Mouse (Mus musculus) kidney, embryonic 14.5 days (tissue): Measurements from ENCODE around the gene Lor. TPM values are rescaled to one million over a fixed set of nuclear protein-coding genes. Genes with fewer than 3 reads are reported as not detected.

ENCODE experiments used
- ATAC-seq: fragments of 200-750 bp; cut with Nextera tagmentation; 2 replicates; pipeline ENCODE4 v1.8.0; 2017; ENCODE audit warnings: moderate number of reproducible peaks, mild to moderate bottlenecking, moderate TSS enrichment, moderate library complexity; ENCODE audit not compliant: low FRiP score, low TSS enrichment
- H3K27ac ChIP-seq: fragments of 300-500 bp; sonication (generic); 2 replicates; pipeline ENCODE4 v1.5.1; 2014; ENCODE audit warnings: low read depth, mild to moderate bottlenecking, low read length, moderate library complexity, mixed read lengths
- H3K27me3 ChIP-seq: fragments of 300-500 bp; sonication (generic); 2 replicates; pipeline ENCODE4 v1.6.1; 2014; ENCODE audit warnings: mild to moderate bottlenecking, low read length; ENCODE audit not compliant: control insufficient read depth, insufficient read depth
- H3K36me3 ChIP-seq: fragments of 300-500 bp; sonication (generic); 2 replicates; pipeline ENCODE4 v1.6.1; 2014; ENCODE audit warnings: low read length, mixed read lengths; ENCODE audit not compliant: control insufficient read depth, insufficient read depth
- H3K4me1 ChIP-seq: fragments of 300-500 bp; sonication (generic); 2 replicates; pipeline ENCODE4 v1.6.1; 2014; ENCODE audit warnings: low read length, mixed read lengths; ENCODE audit not compliant: control insufficient read depth, insufficient read depth
- H3K4me2 ChIP-seq: fragments of 300-500 bp; sonication (generic); replicated peaks from 2 replicates; pipeline ENCODE4 v1.6.1; 2014; ENCODE audit warnings: low read depth, mild to moderate bottlenecking, low read length
- H3K4me3 ChIP-seq: fragments of 300-500 bp; sonication (generic); 2 replicates; pipeline ENCODE4 v1.5.1; 2014; ENCODE audit warnings: mild to moderate bottlenecking, low read length
- H3K9ac ChIP-seq: fragments of 300-500 bp; sonication (generic); 2 replicates; pipeline ENCODE4 v1.6.1; 2014; ENCODE audit warnings: low read depth, mild to moderate bottlenecking, low read length, moderate library complexity
- H3K9me3 ChIP-seq: fragments of 300-500 bp; sonication (generic); 2 replicates; pipeline ENCODE4 v1.6.1; 2016; ENCODE audit warnings: low read length; ENCODE audit not compliant: control insufficient read depth
- WGBS: fragments of 180-500 bp; shearing (Covaris S2); extraction: QIAGEN DNeasy Blood & Tissue Kit; methylation state at CpG from one replicate; pipeline ENCODE4 v1.1.7; 2014; 5-methylcytosine and 5-hydroxymethylcytosine counted together
- polyA plus RNA-seq: library from polyadenylated mRNA; unstranded; fragments of >200 nt; fragmentation: Nextera tagmentation; extraction: Ambion mirVana; gene quantifications from 2 replicates; pipeline ENCODE4 v1.2.1, GENCODE M21; 2014

Lor gene
- 0.54 and 0.63 TPM in 2 replicates for polyA plus RNA-seq

- H3K27ac ChIP-seq: no peak within 1 kb of the TSS
- H3K4me3 ChIP-seq: peak within 1 kb of the TSS; percentile 72; the same call in 1 of the 2 replicates
- H3K9me3 ChIP-seq: no peaks in the 10 kb centered on the region
- ATAC-seq: no peak
- no peak within 1 kb of the TSS for H3K9ac ChIP-seq
- 91% methylated on average over 2 of the region's 2 CpGs for WGBS
- H3K36me3 ChIP-seq: no peaks in the 10 kb centered on the region
- H3K4me1 ChIP-seq: 0 out of 2 replicates have a peak, but pooled peaks cover 4% of the 10 kb centered on the region
- peaks cover 12% of the 10 kb centered on the region for H3K27me3 ChIP-seq
- peak within 1 kb of the TSS; percentile 92 for H3K4me2 ChIP-seq
Measured at GRCm38 (mm10) chr3:92083042-92083441, at the start of gene Lor. Gene Lor, minus strand, starts transcription at chr3:92083142.

- Histone ChIP-seq H3K9ac (no peak within 1 kb of the TSS), H3K36me3 (no peaks in the 10 kb centered on the region), H3K27ac (no peak within 1 kb of the TSS), H3K4me2 (no peak within 1 kb of the TSS), H3K9me3 (no peaks in the 10 kb centered on the region), H3K4me1 (no peaks in the 10 kb centered on the region), H3K27me3 (no peaks in the 10 kb centered on the region; the same call in 1 of the 2 replicates), H3K4me3 (no peak within 1 kb of the TSS)
- 72% methylated on average over 5 of the region's 5 CpGs for WGBS
- no peak for ATAC-seq
Measured at GRCm38 (mm10) chr3:92123847-92124246, 40.9 kb upstream of the Lor start, which contains the start of gene Prr9. Gene Prr9, minus strand, starts transcription at chr3:92123947.

- no peak overlapping the region for H3K4me2 ChIP-seq
- H3K4me1 ChIP-seq: no peaks in the 10 kb centered on the region
- no peak for ATAC-seq
- H3K4me3 ChIP-seq: no peak overlapping the region
- WGBS: 87% methylated on average over 3 of the region's 3 CpGs
- no peaks in the 10 kb centered on the region for H3K36me3 ChIP-seq
- no peak overlapping the region for H3K27ac ChIP-seq
- H3K9ac ChIP-seq: no peak overlapping the region
- no peaks in the 10 kb centered on the region for H3K9me3 ChIP-seq
- no peaks in the 10 kb centered on the region; the same call in 1 of the 2 replicates for H3K27me3 ChIP-seq
Measured at GRCm38 (mm10) chr3:92120902-92121301, 38.0 kb upstream of the Lor start.

- no peaks in the 10 kb centered on the region; the same call in 1 of the 2 replicates for H3K27me3 ChIP-seq
- no peaks in the 10 kb centered on the region for H3K4me1 ChIP-seq
- H3K9me3 ChIP-seq: no peaks in the 10 kb centered on the region
- H3K9ac ChIP-seq: no peak overlapping the region
- ATAC-seq: no peak
- no peaks in the 10 kb centered on the region for H3K36me3 ChIP-seq
- H3K4me3 ChIP-seq: no peak overlapping the region
- 32% methylated on average over 3 of the region's 3 CpGs for WGBS
- no peak overlapping the region for H3K4me2 ChIP-seq
- no peak overlapping the region for H3K27ac ChIP-seq
Measured at GRCm38 (mm10) chr3:92117930-92118329, 35.0 kb upstream of the Lor start.

- no peak for ATAC-seq
- no peaks in the 10 kb centered on the region for H3K27me3 ChIP-seq
- no peaks in the 10 kb centered on the region for H3K9me3 ChIP-seq
- no peak overlapping the region for H3K4me3 ChIP-seq
- no peaks in the 10 kb centered on the region for H3K36me3 ChIP-seq
- H3K27ac ChIP-seq: no peak overlapping the region
- no peaks in the 10 kb centered on the region for H3K4me1 ChIP-seq
- no peak overlapping the region for H3K9ac ChIP-seq
- H3K4me2 ChIP-seq: no peak overlapping the region
Measured at GRCm38 (mm10) chr3:92111526-92111925, 28.6 kb upstream of the Lor start.

GRCm38 (mm10) chr3:92110790-92111189 lies 27.8 kb upstream of the Lor start:
- no peaks in the 10 kb centered on the region for H3K36me3 ChIP-seq
- ATAC-seq: no peak

GRCm38 (mm10) chr3:92106582-92106981 lies 23.6 kb upstream of the Lor start:
- no peak overlapping the region for H3K27ac ChIP-seq
- H3K9me3 ChIP-seq: no peaks in the 10 kb centered on the region
- no peaks in the 10 kb centered on the region for H3K4me1 ChIP-seq
- no peak overlapping the region for H3K4me2 ChIP-seq
- no peak overlapping the region for H3K4me3 ChIP-seq
- 10% methylated on average over 6 of the region's 6 CpGs for WGBS
- H3K27me3 ChIP-seq: no peaks in the 10 kb centered on the region
- ATAC-seq: peak; percentile 83; the same call in 1 of the 2 replicates
- H3K9ac ChIP-seq: no peak overlapping the region
- no peaks in the 10 kb centered on the region for H3K36me3 ChIP-seq

More at GRCm38 (mm10) chr3:92110790-92111189, 27.8 kb upstream of the Lor start:
- Histone ChIP-seq H3K27me3 (no peaks in the 10 kb centered on the region), H3K4me3 (no peak overlapping the region), H3K27ac (no peak overlapping the region), H3K4me2 (no peak overlapping the region), H3K4me1 (no peaks in the 10 kb centered on the region), H3K9ac (no peak overlapping the region), H3K9me3 (no peaks in the 10 kb centered on the region)

GRCm38 (mm10) chr3:92081285-92081931 lies 1.5 kb downstream of the Lor start:
- peaks cover 12% of the 10 kb centered on the region for H3K27me3 ChIP-seq
- under 1% methylated on average over 64 of the region's 76 CpGs for WGBS

GRCm38 (mm10) chr3:92080462-92081284 lies 2.3 kb downstream of the Lor start:
- Histone ChIP-seq H3K36me3 (no peaks in the 10 kb centered on the region), H3K9me3 (no peaks in the 10 kb centered on the region), H3K4me2 (peak overlapping the region; percentile 92), H3K4me1 (0 out of 2 replicates have a peak, but pooled peaks cover 4% of the 10 kb centered on the region), H3K27me3 (peaks cover 12% of the 10 kb centered on the region), H3K4me3 (peak overlapping the region; percentile 72), H3K27ac (peak overlapping the region; percentile 37; the same call in 1 of the 2 replicates), H3K9ac (peak overlapping the region; percentile 59)
- peak; percentile 84 for ATAC-seq
- under 1% methylated on average over 61 of the region's 82 CpGs for WGBS

More at GRCm38 (mm10) chr3:92081285-92081931, 1.5 kb downstream of the Lor start:
- Histone ChIP-seq H3K36me3 (no peaks in the 10 kb centered on the region), H3K9ac (peak overlapping the region; percentile 59), H3K27ac (peak overlapping the region; percentile 37; the same call in 1 of the 2 replicates), H3K4me2 (peak overlapping the region; percentile 92), H3K9me3 (no peaks in the 10 kb centered on the region), H3K4me1 (0 out of 2 replicates have a peak, but pooled peaks cover 4% of the 10 kb centered on the region), H3K4me3 (peak overlapping the region; percentile 72)
- peak; percentile 84 for ATAC-seq
